Mouse (Mus musculus) monocyte, adult 2 months (primary cell): ENCODE data around the gene Gm11077.
A peak's percentile ranks its signal among the peaks of the same experiment; 100 is the strongest.

Experiments used
- DNase-seq, 2 experiments: peaks; one replicate each; pipeline ENCODE4 v3.0.0; 2022; ENCODE audit warnings: low spot score in 2 of 2, low read depth in 1 of 2

The Gm11077 gene

GRCm38 (mm10) chr6:140729272-140729671 is at the start of gene Gm11077:
Gene Gm11077, plus strand, starts transcription at chr6:140729284.
- no peak for DNase-seq

GRCm38 (mm10) chr6:140680713-140681112 is 48.4 kb upstream of the Gm11077 start:
- no peak for DNase-seq

- no peak for DNase-seq
These were observed 46.3 kb upstream of the Gm11077 start for GRCm38 (mm10) chr6:140682829-140683228.

- no peak for DNase-seq
These were observed 44.7 kb upstream of the Gm11077 start for GRCm38 (mm10) chr6:140684403-140684802.

GRCm38 (mm10) chr6:140689617-140690404 is 39.3 kb upstream of the Gm11077 start:
- no peak for DNase-seq

- no peak for DNase-seq
These were observed 36.9 kb upstream of the Gm11077 start for GRCm38 (mm10) chr6:140692160-140692559.

GRCm38 (mm10) chr6:140696192-140696879 is 32.7 kb upstream of the Gm11077 start:
- DNase-seq, result no peak

- DNase-seq, result no peak
These were observed 31.1 kb upstream of the Gm11077 start for GRCm38 (mm10) chr6:140697994-140698393.

- no peak for DNase-seq
These were observed 30.5 kb upstream of the Gm11077 start for GRCm38 (mm10) chr6:140698596-140698995.

- no peak for DNase-seq
These were observed 27.8 kb upstream of the Gm11077 start for GRCm38 (mm10) chr6:140701259-140701658.

GRCm38 (mm10) chr6:140705132-140705531 is 24.0 kb upstream of the Gm11077 start:
- DNase-seq, result no peak

- DNase-seq, result no peak
These were observed 23.0 kb upstream of the Gm11077 start for GRCm38 (mm10) chr6:140706056-140706455.

- no peak for DNase-seq
These were observed 21.0 kb upstream of the Gm11077 start for GRCm38 (mm10) chr6:140708059-140708458.

- no peak for DNase-seq
These were observed 19.5 kb upstream of the Gm11077 start for GRCm38 (mm10) chr6:140709415-140710107.

- DNase-seq, result no peak
These were observed 16.3 kb upstream of the Gm11077 start for GRCm38 (mm10) chr6:140712754-140713153.

GRCm38 (mm10) chr6:140714905-140715365 is 14.1 kb upstream of the Gm11077 start:
- DNase-seq, result peak in 1 of 2 experiments; percentile 12

GRCm38 (mm10) chr6:140722058-140722457 is 7.0 kb upstream of the Gm11077 start:
- no peak for DNase-seq

- DNase-seq, result no peak
These were observed 1.8 kb downstream of the Gm11077 start for GRCm38 (mm10) chr6:140730669-140731401.

- DNase-seq, result no peak
These were observed 2.3 kb downstream of the Gm11077 start for GRCm38 (mm10) chr6:140731402-140731730.

- no peak for DNase-seq
These were observed 4.0 kb downstream of the Gm11077 start for GRCm38 (mm10) chr6:140732971-140733640.

GRCm38 (mm10) chr6:140733641-140733986 is 4.5 kb downstream of the Gm11077 start:
- DNase-seq, result no peak
